ENCODE assay signal across 25 mouse cellular contexts in the genomic region with DNA sequence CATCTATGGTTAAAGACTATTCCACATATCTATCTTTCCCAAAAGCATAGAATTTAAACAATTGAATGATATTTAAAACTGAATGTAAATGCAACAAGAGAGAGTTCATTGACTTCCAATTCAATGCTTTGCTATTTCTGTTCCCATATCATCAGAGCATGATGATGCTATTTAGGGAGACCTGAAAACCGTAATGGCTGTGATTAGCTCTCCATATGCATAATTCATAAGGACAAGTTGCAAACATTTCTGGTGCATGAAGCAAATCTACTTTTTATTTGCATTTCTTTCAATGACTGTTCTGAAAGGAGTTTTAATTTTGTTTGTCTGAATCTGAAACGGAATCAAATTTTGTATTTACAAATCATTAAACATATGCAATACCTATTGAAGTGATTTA.
"Had no signal": no experiment of that assay in that cellular context is flagged by ENCODE, and none has a peak within 500 bp of the region (broad histone marks: within the 10 kb centered on the region; RNA-seq: fewer than 3 reads in every experiment).

No protein-coding gene starts in this region.

- H3K27me3 ChIP-seq: heart, embryonic 12.5 days; hindbrain, embryonic 13.5 days; hindbrain, embryonic 15.5 days; limb, embryonic 12.5 days; liver, embryonic 13.5 days; liver, embryonic 15.5 days had no signal

- H3K4me1 ChIP-seq: heart, embryonic 10.5 days; heart, embryonic 12.5 days; hindbrain, embryonic 13.5 days; hindbrain, embryonic 15.5 days; limb, embryonic 10.5 days; limb, embryonic 12.5 days; liver, embryonic 13.5 days; liver, embryonic 15.5 days had no signal

- H3K4me3 ChIP-seq: heart, embryonic 10.5 days; heart, embryonic 12.5 days; hindbrain, embryonic 13.5 days; hindbrain, embryonic 15.5 days; layer of hippocampus, adult 2 months; left cerebral cortex, adult 2 months; limb, embryonic 10.5 days; limb, embryonic 12.5 days; liver, embryonic 13.5 days; liver, embryonic 15.5 days had no signal

- DNase-seq: gastrocnemius, postnatal 10 days; gastrocnemius, postnatal 25 days; heart, adult 18-20 months; heart, postnatal 10 days; heart, postnatal 36 days; kidney, adult 18-20 months; kidney, adult 8-10 months; kidney, postnatal 10 days; kidney, postnatal 25 days; kidney, postnatal 4 days; liver; liver, embryonic 13.5 days; liver, postnatal 0 days had no signal

- H3K36me3 ChIP-seq: heart, embryonic 10.5 days; heart, embryonic 12.5 days; hindbrain, embryonic 13.5 days; hindbrain, embryonic 15.5 days; limb, embryonic 10.5 days; limb, embryonic 12.5 days; liver, embryonic 13.5 days; liver, embryonic 15.5 days had no signal

- ATAC-seq: hindbrain, postnatal 0 days; intestine, embryonic 16.5 days; liver, postnatal 0 days had no signal

- H3K9me3 ChIP-seq: heart, embryonic 10.5 days; heart, embryonic 12.5 days; hindbrain, embryonic 13.5 days; hindbrain, embryonic 15.5 days; limb, embryonic 10.5 days; limb, embryonic 12.5 days; liver, embryonic 13.5 days; liver, embryonic 15.5 days had no signal

- H3K4me2 ChIP-seq: heart, embryonic 12.5 days; hindbrain, embryonic 13.5 days; hindbrain, embryonic 15.5 days; limb, embryonic 12.5 days; liver, embryonic 11.5 days; liver, embryonic 13.5 days; liver, embryonic 15.5 days had no signal

- H3K9ac ChIP-seq: heart, embryonic 12.5 days; hindbrain, embryonic 13.5 days; hindbrain, embryonic 15.5 days; limb, embryonic 12.5 days; liver, embryonic 13.5 days; liver, embryonic 15.5 days; liver, postnatal 0 days had no signal

- H3K27ac ChIP-seq: heart, embryonic 10.5 days; hindbrain, embryonic 13.5 days; hindbrain, embryonic 15.5 days; hindbrain, postnatal 0 days; layer of hippocampus, adult 2 months; left cerebral cortex, adult 2 months; limb, embryonic 10.5 days; limb, embryonic 12.5 days; liver, embryonic 13.5 days; liver, embryonic 15.5 days had no signal
